Mouse (Mus musculus): ENCODE data around the gene Cdc40. TPM values are rescaled to one million over a fixed set of nuclear protein-coding genes. Genes with fewer than 3 reads are reported as not detected.

Gene Cdc40
- 6.0 and 6.1 TPM in 2 replicates for polyA plus RNA-seq (2012; rRNA removed)

DNA sequence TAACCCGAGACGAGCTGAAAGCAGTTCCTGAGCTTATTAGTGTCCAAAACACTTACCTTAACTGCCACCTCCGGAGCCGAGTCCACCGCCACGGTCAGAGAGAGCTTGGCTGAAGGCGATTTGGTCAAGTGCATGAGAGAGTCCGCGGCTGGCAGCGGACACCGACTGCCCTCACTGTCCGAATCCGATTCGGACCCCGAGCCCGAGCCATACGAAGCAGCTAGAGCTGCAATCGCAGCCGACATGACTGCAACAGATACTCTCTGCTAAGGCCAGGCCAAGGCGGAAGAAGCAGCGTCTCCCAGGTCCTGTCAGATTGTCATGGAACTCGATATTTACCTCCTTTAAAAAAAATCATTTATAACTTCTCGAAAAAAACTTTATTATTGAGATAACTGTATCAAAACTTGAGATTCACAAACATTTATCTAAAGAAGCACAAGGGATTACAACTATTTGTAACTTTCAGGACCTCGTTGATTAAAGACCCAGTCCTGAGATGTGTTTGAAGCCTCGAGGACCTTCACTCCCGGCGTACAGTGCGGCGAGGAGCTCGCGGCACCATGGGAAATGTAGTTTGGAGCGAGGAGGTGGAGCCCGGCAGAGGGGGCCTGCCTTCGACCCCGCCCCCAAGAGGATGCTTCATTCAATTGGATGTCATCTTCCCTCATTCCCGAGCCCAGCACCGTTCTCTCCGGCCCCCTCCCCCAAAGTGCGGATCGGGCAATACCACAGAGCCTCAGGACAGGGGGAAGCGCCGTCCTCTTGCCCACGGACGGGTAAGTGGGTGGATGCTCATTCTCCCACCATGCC, at the start of gene Cdc40, which contains the start of gene Wasf1:
Gene Cdc40 (minus strand): TSS at position 481 of the 813 bp plus-strand sequence.
Gene Wasf1 (plus strand): TSS at position 645 of the 813 bp plus-strand sequence.
- H3K27me3 ChIP-seq (ENCODE audit: control insufficient read depth, insufficient read depth, low read length), result no peaks in the 10 kb centered on the region
- H3K27ac ChIP-seq (ENCODE audit: control insufficient read depth, insufficient read depth, low read depth, low read length), result peak within 1 kb of the TSS; percentile 95
- H3K36me3 ChIP-seq (ENCODE audit: control insufficient read depth, insufficient read depth, low read length), result no peaks in the 10 kb centered on the region
- H3K4me3 ChIP-seq (ENCODE audit: control insufficient read depth, low read depth, low read length), result peak within 1 kb of the TSS; percentile 100
- H3K4me1 ChIP-seq (ENCODE audit: control insufficient read depth, insufficient read depth, low read length), result no peaks in the 10 kb centered on the region
- no peak for TF ChIP-seq CTCF (IDR thresholded peaks at IDR 0.05; ENCODE audit: control insufficient read depth, insufficient read depth, insufficient replicate concordance, low read depth, low read length)
- peak; percentile 86 for TF ChIP-seq POLR2A (IDR thresholded peaks at IDR 0.05; ENCODE audit: control insufficient read depth, low read depth, low read length)

DNA sequence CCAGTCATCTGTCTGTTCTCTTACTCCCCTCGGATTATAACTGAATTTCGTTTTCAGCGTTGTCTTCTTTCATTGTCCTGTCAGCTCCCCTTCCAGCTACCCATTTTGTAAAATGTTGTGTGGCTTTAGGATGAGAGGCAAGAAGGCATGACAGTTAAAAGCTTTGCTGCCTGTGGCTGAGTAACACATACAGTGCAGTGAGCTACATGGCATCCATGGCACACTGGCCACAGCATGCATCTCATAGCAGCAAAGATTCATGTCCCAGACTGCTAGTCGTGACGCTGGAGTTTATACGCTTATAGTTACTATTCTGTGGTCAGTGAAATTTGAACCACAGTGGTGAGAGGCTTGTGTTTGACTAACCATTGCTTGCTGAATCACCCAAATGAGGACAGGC, 36.4 kb upstream of the Cdc40 start:
- H3K27me3 ChIP-seq (ENCODE audit: control insufficient read depth, insufficient read depth, low read length), result no peaks in the 10 kb centered on the region
- TF ChIP-seq POLR2A (IDR thresholded peaks at IDR 0.05; ENCODE audit: control insufficient read depth, low read depth, low read length), result no peak
- no peak for TF ChIP-seq CTCF (IDR thresholded peaks at IDR 0.05; ENCODE audit: control insufficient read depth, insufficient read depth, insufficient replicate concordance, low read depth, low read length)
- H3K36me3 ChIP-seq (ENCODE audit: control insufficient read depth, insufficient read depth, low read length), result no peaks in the 10 kb centered on the region
- no peaks in the 10 kb centered on the region for H3K4me1 ChIP-seq (ENCODE audit: control insufficient read depth, insufficient read depth, low read length)
- no peak overlapping the region for H3K27ac ChIP-seq (ENCODE audit: control insufficient read depth, insufficient read depth, low read depth, low read length)
- no peak overlapping the region for H3K4me3 ChIP-seq (ENCODE audit: control insufficient read depth, low read depth, low read length)

DNA sequence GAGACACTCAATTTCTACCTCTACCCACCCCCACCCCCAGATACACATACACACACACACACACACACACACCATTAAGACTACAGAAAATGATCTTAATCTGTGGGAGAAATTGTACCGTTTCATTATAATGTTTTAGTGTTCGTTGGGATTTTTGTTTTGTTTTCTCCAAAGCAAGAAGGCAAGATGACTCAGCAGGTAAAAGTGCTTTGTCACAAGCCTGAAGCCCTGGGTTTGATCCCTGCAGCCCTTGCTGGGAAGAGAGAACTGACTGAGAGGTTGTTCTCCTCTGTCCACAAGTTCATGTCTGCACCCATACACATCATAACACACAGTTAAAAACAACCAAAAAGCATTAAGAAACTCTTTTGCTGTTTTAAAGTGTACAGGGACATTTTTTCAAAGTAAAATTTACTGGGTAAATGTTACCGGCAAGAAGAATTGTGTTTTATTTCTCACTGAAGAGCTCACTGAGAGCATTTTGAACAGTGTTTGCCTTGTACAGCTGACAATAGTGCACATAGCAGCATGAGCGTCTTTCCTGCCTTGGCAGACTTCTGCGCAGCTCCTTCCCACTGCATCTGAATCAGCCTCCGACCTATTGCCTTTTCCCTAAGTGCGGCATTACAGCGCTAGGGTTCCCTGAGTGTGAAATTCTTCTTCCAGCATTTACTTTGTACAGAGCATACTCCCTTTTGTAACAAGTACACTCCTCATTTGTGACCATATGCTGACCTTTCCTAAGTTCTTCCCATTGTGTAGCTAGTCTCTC, 35.7 kb upstream of the Cdc40 start:
- Histone ChIP-seq H3K27ac (ENCODE audit: control insufficient read depth, insufficient read depth, low read depth, low read length) (no peak overlapping the region), H3K4me1 (ENCODE audit: control insufficient read depth, insufficient read depth, low read length) (no peaks in the 10 kb centered on the region), H3K27me3 (ENCODE audit: control insufficient read depth, insufficient read depth, low read length) (no peaks in the 10 kb centered on the region), H3K36me3 (ENCODE audit: control insufficient read depth, insufficient read depth, low read length) (no peaks in the 10 kb centered on the region), H3K4me3 (ENCODE audit: control insufficient read depth, low read depth, low read length) (no peak overlapping the region)
- TF ChIP-seq POLR2A (IDR thresholded peaks at IDR 0.05; ENCODE audit: control insufficient read depth, low read depth, low read length), result no peak
- TF ChIP-seq CTCF (IDR thresholded peaks at IDR 0.05; ENCODE audit: control insufficient read depth, insufficient read depth, insufficient replicate concordance, low read depth, low read length), result no peak

DNA sequence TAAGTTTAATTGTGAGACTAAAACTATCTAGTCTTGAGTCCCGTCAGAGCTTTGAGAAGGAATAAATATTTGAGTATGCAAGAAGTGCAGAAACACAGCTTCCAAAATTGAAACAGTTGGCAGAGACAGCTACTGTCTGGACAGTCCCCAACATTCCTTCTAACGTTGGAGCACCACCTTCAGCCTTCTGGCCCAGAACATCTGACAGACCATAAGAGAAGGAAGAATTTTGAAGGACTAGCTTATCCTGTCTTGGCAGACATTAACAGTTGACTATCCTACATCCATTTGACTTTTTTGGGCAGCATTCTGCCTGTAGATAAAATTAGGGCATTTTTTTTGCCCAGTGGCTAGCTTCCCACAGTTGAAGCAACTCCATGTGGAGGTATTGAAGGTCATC, 32.1 kb upstream of the Cdc40 start:
- no peak overlapping the region for H3K4me3 ChIP-seq (ENCODE audit: control insufficient read depth, low read depth, low read length)
- no peaks in the 10 kb centered on the region for H3K27me3 ChIP-seq (ENCODE audit: control insufficient read depth, insufficient read depth, low read length)
- no peaks in the 10 kb centered on the region for H3K36me3 ChIP-seq (ENCODE audit: control insufficient read depth, insufficient read depth, low read length)
- H3K4me1 ChIP-seq (ENCODE audit: control insufficient read depth, insufficient read depth, low read length), result no peaks in the 10 kb centered on the region
- no peak for TF ChIP-seq POLR2A (IDR thresholded peaks at IDR 0.05; ENCODE audit: control insufficient read depth, low read depth, low read length)
- TF ChIP-seq CTCF (IDR thresholded peaks at IDR 0.05; ENCODE audit: control insufficient read depth, insufficient read depth, insufficient replicate concordance, low read depth, low read length), result no peak
- H3K27ac ChIP-seq (ENCODE audit: control insufficient read depth, insufficient read depth, low read depth, low read length), result no peak overlapping the region

DNA sequence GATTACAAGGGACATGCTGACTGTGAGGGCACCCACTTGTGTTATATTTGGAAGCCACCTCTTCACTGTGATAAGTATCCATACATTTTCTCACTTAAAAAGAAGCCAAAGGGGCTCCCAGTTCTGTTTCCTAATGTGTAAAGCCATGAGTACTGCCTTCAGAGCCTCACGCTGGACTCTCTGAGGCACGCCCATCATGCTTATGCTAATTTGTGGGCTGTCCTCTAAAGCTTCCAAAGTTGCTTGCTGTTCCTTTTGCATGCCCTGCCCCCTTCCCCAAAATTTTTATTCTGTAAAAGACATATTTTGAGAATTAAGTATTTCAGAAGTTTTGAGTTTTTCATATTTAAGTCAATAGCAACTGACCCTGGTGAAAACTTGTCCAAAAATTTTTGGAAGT, 27.7 kb upstream of the Cdc40 start:
- no peak for TF ChIP-seq CTCF (IDR thresholded peaks at IDR 0.05; ENCODE audit: control insufficient read depth, insufficient read depth, insufficient replicate concordance, low read depth, low read length)
- TF ChIP-seq POLR2A (IDR thresholded peaks at IDR 0.05; ENCODE audit: control insufficient read depth, low read depth, low read length), result no peak
- no peak overlapping the region for H3K27ac ChIP-seq (ENCODE audit: control insufficient read depth, insufficient read depth, low read depth, low read length)

DNA sequence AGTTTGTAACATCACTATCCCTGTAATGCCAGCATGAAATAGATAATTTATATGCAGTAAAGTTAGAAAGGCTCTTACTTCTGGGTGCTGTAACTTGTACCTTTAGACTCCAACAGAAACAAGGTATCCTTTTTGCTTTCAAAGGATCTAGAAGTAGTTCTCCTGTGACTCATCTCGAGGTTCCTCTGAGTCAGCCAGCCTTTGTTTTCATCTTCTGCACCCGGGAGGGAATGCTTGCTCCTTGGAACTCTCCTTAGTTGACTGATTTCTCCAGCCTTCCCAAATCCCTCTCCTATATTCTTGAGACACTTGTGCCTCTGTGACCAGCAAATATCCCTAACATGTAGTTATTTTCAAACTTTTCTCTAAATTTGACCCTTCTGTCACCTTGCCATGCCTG, 25.5 kb upstream of the Cdc40 start:
- H3K36me3 ChIP-seq (ENCODE audit: control insufficient read depth, insufficient read depth, low read length), result no peaks in the 10 kb centered on the region
- TF ChIP-seq CTCF (IDR thresholded peaks at IDR 0.05; ENCODE audit: control insufficient read depth, insufficient read depth, insufficient replicate concordance, low read depth, low read length), result no peak
- no peak for TF ChIP-seq POLR2A (IDR thresholded peaks at IDR 0.05; ENCODE audit: control insufficient read depth, low read depth, low read length)
- H3K4me1 ChIP-seq (ENCODE audit: control insufficient read depth, insufficient read depth, low read length), result no peaks in the 10 kb centered on the region
- no peak overlapping the region for H3K27ac ChIP-seq (ENCODE audit: control insufficient read depth, insufficient read depth, low read depth, low read length)
- H3K4me3 ChIP-seq (ENCODE audit: control insufficient read depth, low read depth, low read length), result no peak overlapping the region
- no peaks in the 10 kb centered on the region for H3K27me3 ChIP-seq (ENCODE audit: control insufficient read depth, insufficient read depth, low read length)

More for the DNA sequence above, 27.7 kb upstream of the Cdc40 start:
- Histone ChIP-seq H3K4me3 (ENCODE audit: control insufficient read depth, low read depth, low read length) (no peak overlapping the region), H3K36me3 (ENCODE audit: control insufficient read depth, insufficient read depth, low read length) (no peaks in the 10 kb centered on the region), H3K4me1 (ENCODE audit: control insufficient read depth, insufficient read depth, low read length) (no peaks in the 10 kb centered on the region), H3K27me3 (ENCODE audit: control insufficient read depth, insufficient read depth, low read length) (no peaks in the 10 kb centered on the region)

DNA sequence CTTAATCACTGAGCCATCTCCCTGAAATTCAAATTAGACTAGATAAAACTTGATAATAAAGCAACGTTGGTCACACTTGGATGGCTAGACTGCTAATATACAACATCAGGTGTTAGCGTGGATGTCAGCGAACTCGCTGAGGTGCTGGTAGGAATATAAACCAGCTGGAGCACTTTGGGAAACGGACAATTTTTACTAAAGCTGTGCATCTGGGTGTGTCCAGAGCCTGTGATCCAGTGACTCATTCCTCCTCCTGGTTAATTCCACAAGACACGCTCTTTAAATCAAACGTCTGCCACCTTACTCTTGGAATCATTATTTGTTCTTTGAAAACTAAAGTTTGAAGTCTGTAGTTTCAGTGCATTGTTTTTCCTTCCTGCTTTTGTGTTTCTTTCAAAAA, 23.7 kb upstream of the Cdc40 start:
- Histone ChIP-seq H3K36me3 (ENCODE audit: control insufficient read depth, insufficient read depth, low read length) (no peaks in the 10 kb centered on the region), H3K27me3 (ENCODE audit: control insufficient read depth, insufficient read depth, low read length) (no peaks in the 10 kb centered on the region), H3K27ac (ENCODE audit: control insufficient read depth, insufficient read depth, low read depth, low read length) (no peak overlapping the region), H3K4me3 (ENCODE audit: control insufficient read depth, low read depth, low read length) (no peak overlapping the region), H3K4me1 (ENCODE audit: control insufficient read depth, insufficient read depth, low read length) (no peaks in the 10 kb centered on the region)
- TF ChIP-seq CTCF (IDR thresholded peaks at IDR 0.05; ENCODE audit: control insufficient read depth, insufficient read depth, insufficient replicate concordance, low read depth, low read length) (no peak), POLR2A (IDR thresholded peaks at IDR 0.05; ENCODE audit: control insufficient read depth, low read depth, low read length) (no peak)
